Mouse (Mus musculus) neural tube, embryonic 11.5 days (tissue): ENCODE measurements around the gene Gm21954. TPM values are rescaled to one million over a fixed set of nuclear protein-coding genes. Genes with fewer than 3 reads are reported as not detected.

Experiments used
- ATAC-seq: fragments of 200-750 bp; cut with Nextera tagmentation; 2 replicates; pipeline ENCODE4 v1.8.0; 2017; ENCODE audit warnings: moderate number of reproducible peaks, mild to moderate bottlenecking, moderate TSS enrichment, moderate library complexity; ENCODE audit not compliant: insufficient read depth, low FRiP score, low TSS enrichment
- DNase-seq: peaks from one replicate; pipeline ENCODE4 v3.0.0-alpha.2; 2015; ENCODE audit warnings: low spot score
- H3K27ac ChIP-seq: fragments of 300-500 bp; sonication (generic); 2 replicates; pipeline ENCODE4 v1.5.1; 2014; ENCODE audit warnings: low read depth, mild to moderate bottlenecking, low read length
- H3K27me3 ChIP-seq: fragments of 300-500 bp; sonication (generic); 2 replicates; pipeline ENCODE4 v1.6.1; 2014; ENCODE audit warnings: mild to moderate bottlenecking, low read length, mixed read lengths; ENCODE audit not compliant: control insufficient read depth, insufficient read depth
- H3K36me3 ChIP-seq: fragments of 300-500 bp; sonication (generic); 2 replicates; pipeline ENCODE4 v1.6.1; 2014; ENCODE audit warnings: mild to moderate bottlenecking, low read length, moderate library complexity, mixed read lengths; ENCODE audit not compliant: control insufficient read depth, insufficient read depth
- H3K4me1 ChIP-seq: fragments of 300-500 bp; sonication (generic); 2 replicates; pipeline ENCODE4 v1.6.1; 2014; ENCODE audit warnings: low read length, mixed read lengths; ENCODE audit not compliant: control insufficient read depth, insufficient read depth
- H3K4me2 ChIP-seq: fragments of 300-500 bp; sonication (generic); 2 replicates; pipeline ENCODE4 v1.6.1; 2014; ENCODE audit warnings: low read depth, mild to moderate bottlenecking, moderate library complexity
- H3K4me3 ChIP-seq: fragments of 300-500 bp; sonication (generic); 2 replicates; pipeline ENCODE4 v1.5.1; 2014; ENCODE audit warnings: low read depth, low read length
- H3K9ac ChIP-seq: fragments of 300-500 bp; sonication (generic); 2 replicates; pipeline ENCODE4 v1.6.1; 2014; ENCODE audit warnings: mild to moderate bottlenecking, low read length
- H3K9me3 ChIP-seq: fragments of 300-500 bp; sonication (generic); 2 replicates; pipeline ENCODE4 v1.6.1; 2016; ENCODE audit warnings: low read length; ENCODE audit not compliant: control insufficient read depth
- WGBS: fragments of 180-500 bp; shearing (Covaris S2); extraction: QIAGEN DNeasy Blood & Tissue Kit; methylation state at CpG from one replicate; pipeline ENCODE4 v1.1.7; 2014; 5-methylcytosine and 5-hydroxymethylcytosine counted together
- polyA plus RNA-seq: library from polyadenylated mRNA; unstranded; fragments of >200 nt; fragmentation: Nextera tagmentation; extraction: Ambion mirVana; gene quantifications from 2 replicates; pipeline ENCODE4 v1.2.1, GENCODE M21; 2014

Gene Gm21954
- polyA plus RNA-seq, 1 experiment from 2014 or later = not detected

- H3K36me3 ChIP-seq = no peaks in the 10 kb centered on the region
- no peaks in the 10 kb centered on the region for H3K9me3 ChIP-seq
- no peak overlapping the region for H3K4me3 ChIP-seq
- WGBS = 90% methylated on average over 7 of the region's 7 CpGs
- H3K9ac ChIP-seq = no peak overlapping the region
- DNase-seq = no peak
- no peaks in the 10 kb centered on the region for H3K4me1 ChIP-seq
- ATAC-seq = no peak
- no peaks in the 10 kb centered on the region for H3K27me3 ChIP-seq
- H3K4me2 ChIP-seq = no peak overlapping the region
- no peak overlapping the region for H3K27ac ChIP-seq
These were observed 4.7 kb upstream of the Gm21954 start for GRCm38 (mm10) chr3:55476694-55477093.

- Histone ChIP-seq H3K36me3 (no peaks in the 10 kb centered on the region), H3K9ac (no peak overlapping the region), H3K4me3 (no peak overlapping the region), H3K4me2 (no peak overlapping the region), H3K27me3 (no peaks in the 10 kb centered on the region), H3K9me3 (no peaks in the 10 kb centered on the region), H3K4me1 (no peaks in the 10 kb centered on the region), H3K27ac (no peak overlapping the region)
- 64% methylated on average over 6 of the region's 6 CpGs for WGBS
- no peak for DNase-seq
- no peak for ATAC-seq
These were observed 1.1 kb upstream of the Gm21954 start for GRCm38 (mm10) chr3:55473146-55473545.

- Histone ChIP-seq H3K4me3 (no peak overlapping the region), H3K4me2 (no peak overlapping the region), H3K27me3 (no peaks in the 10 kb centered on the region), H3K27ac (no peak overlapping the region), H3K36me3 (no peaks in the 10 kb centered on the region), H3K4me1 (peaks cover 4% of the 10 kb centered on the region), H3K9ac (no peak overlapping the region), H3K9me3 (no peaks in the 10 kb centered on the region)
- 69% methylated on average over 9 of the region's 9 CpGs for WGBS
- DNase-seq (no peak), ATAC-seq (no peak)
These were observed 5.7 kb downstream of the Gm21954 start for GRCm38 (mm10) chr3:55466348-55466747.

GRCm38 (mm10) chr3:55465785-55466184 is 6.2 kb downstream of the Gm21954 start:
- Histone ChIP-seq H3K27me3 (no peaks in the 10 kb centered on the region), H3K4me3 (no peak overlapping the region), H3K27ac (no peak overlapping the region), H3K4me1 (peaks cover 8% of the 10 kb centered on the region), H3K36me3 (no peaks in the 10 kb centered on the region), H3K4me2 (no peak overlapping the region), H3K9me3 (no peaks in the 10 kb centered on the region), H3K9ac (no peak overlapping the region)
- ATAC-seq = no peak
- WGBS = 81% methylated on average over 8 of the region's 8 CpGs
- no peak for DNase-seq

- H3K4me2 ChIP-seq = no peak overlapping the region
- H3K27me3 ChIP-seq = no peaks in the 10 kb centered on the region
- H3K36me3 ChIP-seq = no peaks in the 10 kb centered on the region
- WGBS = 74% methylated on average over 3 of the region's 3 CpGs
- no peaks in the 10 kb centered on the region for H3K9me3 ChIP-seq
- no peak for ATAC-seq
- no peak overlapping the region for H3K9ac ChIP-seq
- DNase-seq = no peak
- peaks cover 8% of the 10 kb centered on the region for H3K4me1 ChIP-seq
- H3K27ac ChIP-seq = no peak overlapping the region
- H3K4me3 ChIP-seq = no peak overlapping the region
These were observed 7.8 kb downstream of the Gm21954 start for GRCm38 (mm10) chr3:55464226-55464625.

GRCm38 (mm10) chr3:55462904-55463668 is 8.9 kb downstream of the Gm21954 start:
- Histone ChIP-seq H3K9ac (no peak overlapping the region), H3K4me1 (peaks cover 8% of the 10 kb centered on the region), H3K9me3 (no peaks in the 10 kb centered on the region), H3K36me3 (no peaks in the 10 kb centered on the region), H3K27me3 (no peaks in the 10 kb centered on the region), H3K4me3 (no peak overlapping the region), H3K4me2 (no peak overlapping the region), H3K27ac (no peak overlapping the region)
- DNase-seq (no peak), ATAC-seq (no peak)
- WGBS = 79% methylated on average over 4 of the region's 4 CpGs

GRCm38 (mm10) chr3:55461685-55462655 is 10.0 kb downstream of the Gm21954 start:
- H3K9me3 ChIP-seq = no peaks in the 10 kb centered on the region
- WGBS = 4% methylated on average over 17 of the region's 17 CpGs
- peak; percentile 69 for DNase-seq
- ATAC-seq = peak; percentile 72
- peak overlapping the region; percentile 21 for H3K4me3 ChIP-seq
- no peaks in the 10 kb centered on the region for H3K27me3 ChIP-seq
- peaks cover 8% of the 10 kb centered on the region for H3K4me1 ChIP-seq
- H3K27ac ChIP-seq = no peak overlapping the region
- H3K36me3 ChIP-seq = no peaks in the 10 kb centered on the region
- H3K9ac ChIP-seq = peak overlapping the region; percentile 39; the same call in 1 of the 2 replicates
- peak overlapping the region; percentile 49 for H3K4me2 ChIP-seq

GRCm38 (mm10) chr3:55461092-55461491 is 10.9 kb downstream of the Gm21954 start:
- WGBS = 51% methylated on average over 3 of the region's 3 CpGs
- peaks cover 8% of the 10 kb centered on the region for H3K4me1 ChIP-seq
- ATAC-seq (no peak), DNase-seq (no peak)
- no peak overlapping the region for H3K9ac ChIP-seq
- H3K4me3 ChIP-seq = no peak overlapping the region
- no peaks in the 10 kb centered on the region for H3K9me3 ChIP-seq
- no peak overlapping the region for H3K27ac ChIP-seq
- H3K4me2 ChIP-seq = no peak overlapping the region; the same call in 1 of the 2 replicates
- no peaks in the 10 kb centered on the region for H3K36me3 ChIP-seq
- no peaks in the 10 kb centered on the region for H3K27me3 ChIP-seq
